Mouse (Mus musculus): Measurements from ENCODE around the gene Obscn. TPM values are rescaled to one million over a fixed set of nuclear protein-coding genes. Genes with fewer than 3 reads are reported as not detected.
A peak's percentile ranks its signal among the peaks of the same experiment; 100 is the strongest.

Obscn gene
- 0.95 and 1.0 TPM in 2 replicates for total RNA-seq (2021)
- long read RNA-seq, partial matches to known transcripts: 1 of 7 reads
- long read RNA-seq, other reads (novel, unspliced or antisense): 6 of 7 reads

GRCm38 (mm10) chr11:59135904-59136452, at the start of gene Obscn:
Obscn (minus strand) TSS chr11:59136402.
- DNase-seq: no peak

- DNase-seq: no peak
These were observed 49.3 kb upstream of the Obscn start for GRCm38 (mm10) chr11:59185490-59185889.

- DNase-seq: peak; percentile 56
These were observed 47.6 kb upstream of the Obscn start for GRCm38 (mm10) chr11:59183821-59184220.

GRCm38 (mm10) chr11:59182864-59183331, 46.7 kb upstream of the Obscn start, which contains the start of gene Gjc2:
Gjc2 (minus strand) TSS chr11:59183213.
- peak; percentile 67 for DNase-seq

- DNase-seq: no peak
These were observed 40.7 kb upstream of the Obscn start for GRCm38 (mm10) chr11:59176921-59177320.

GRCm38 (mm10) chr11:59176475-59176874, 40.3 kb upstream of the Obscn start:
- DNase-seq: no peak

- no peak for DNase-seq
These were observed 38.1 kb upstream of the Obscn start for GRCm38 (mm10) chr11:59174189-59174838.

GRCm38 (mm10) chr11:59170549-59170948, 34.3 kb upstream of the Obscn start:
- DNase-seq: no peak

GRCm38 (mm10) chr11:59169807-59170206, 33.6 kb upstream of the Obscn start:
- DNase-seq: no peak

- no peak for DNase-seq
These were observed 29.5 kb upstream of the Obscn start for GRCm38 (mm10) chr11:59165616-59166241.

GRCm38 (mm10) chr11:59164384-59164783, 28.2 kb upstream of the Obscn start:
- DNase-seq: no peak

GRCm38 (mm10) chr11:59163255-59164236, 27.3 kb upstream of the Obscn start, which contains the start of gene Iba57:
Iba57 (minus strand) TSS chr11:59163739.
- DNase-seq: peak; percentile 97

- no peak for DNase-seq
These were observed 26.4 kb upstream of the Obscn start for GRCm38 (mm10) chr11:59162443-59163254.

- DNase-seq: no peak
These were observed 25.2 kb upstream of the Obscn start for GRCm38 (mm10) chr11:59161398-59161797.

- DNase-seq: no peak
These were observed 23.4 kb upstream of the Obscn start for GRCm38 (mm10) chr11:59159558-59159957.

GRCm38 (mm10) chr11:59159099-59159498, 22.9 kb upstream of the Obscn start:
- DNase-seq: no peak

- no peak for DNase-seq
These were observed 19.7 kb upstream of the Obscn start for GRCm38 (mm10) chr11:59155900-59156299.

- DNase-seq: peak; percentile 26
These were observed 18.0 kb upstream of the Obscn start for GRCm38 (mm10) chr11:59154220-59154619.

- no peak for DNase-seq
These were observed 15.5 kb upstream of the Obscn start for GRCm38 (mm10) chr11:59151729-59152128.

- no peak for DNase-seq
These were observed 13.1 kb upstream of the Obscn start for GRCm38 (mm10) chr11:59149302-59149701.

- no peak for DNase-seq
These were observed 6.8 kb upstream of the Obscn start for GRCm38 (mm10) chr11:59142962-59143361.

Data from adrenal gland, postnatal 25 days (tissue).